Mouse (Mus musculus) cerebellum, postnatal 10 days (tissue): ENCODE measurements around the gene Tcf7l2.

Experiments used
- DNase-seq, 2 experiments: peaks; one replicate each; pipeline ENCODE4 v3.0.0; 2021; ENCODE audit warnings: mixed read lengths in 2 of 2

Tcf7l2 gene

DNA sequence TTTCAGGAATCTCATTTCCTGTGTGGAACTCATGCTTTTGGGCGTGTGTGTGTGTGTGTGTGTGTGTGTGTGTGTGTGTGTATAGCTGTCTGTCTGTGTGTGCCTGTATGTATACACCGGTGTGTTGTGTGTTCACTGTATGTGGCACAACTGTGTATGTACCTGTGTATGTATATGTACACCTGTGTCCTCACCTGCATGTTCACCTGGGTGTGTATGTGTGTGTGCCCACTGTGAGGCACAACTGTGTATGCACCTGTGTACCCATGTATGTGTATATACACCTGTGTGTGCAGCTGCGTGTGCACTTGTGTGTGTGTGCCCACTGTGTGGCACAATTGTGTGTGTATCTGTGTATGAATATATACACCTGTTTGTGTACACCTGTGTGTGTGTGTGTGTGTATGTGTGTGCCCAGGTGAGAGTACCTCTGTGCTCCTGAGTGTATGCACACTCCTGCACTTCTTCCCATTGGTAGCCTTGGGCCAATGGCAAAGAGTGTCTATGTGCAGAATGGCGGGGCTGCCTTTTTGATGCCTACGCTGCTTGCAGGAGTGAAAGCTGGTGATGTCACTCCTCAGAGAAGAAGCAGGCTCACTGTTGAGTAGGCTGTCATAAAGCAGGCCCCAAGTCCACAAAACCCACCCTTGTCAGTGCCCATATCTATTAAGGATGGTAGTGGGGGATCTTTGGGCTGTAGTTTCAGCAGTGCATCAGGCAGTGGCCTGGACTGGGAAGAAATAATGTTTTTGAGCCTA, 95.5 kb downstream of the Tcf7l2 start:
- no peak for DNase-seq

- DNase-seq = peak; percentile 20 to 24
Observed at GRCm38 (mm10) chr19:55837924-55838323, 96.3 kb downstream of the Tcf7l2 start.

DNA sequence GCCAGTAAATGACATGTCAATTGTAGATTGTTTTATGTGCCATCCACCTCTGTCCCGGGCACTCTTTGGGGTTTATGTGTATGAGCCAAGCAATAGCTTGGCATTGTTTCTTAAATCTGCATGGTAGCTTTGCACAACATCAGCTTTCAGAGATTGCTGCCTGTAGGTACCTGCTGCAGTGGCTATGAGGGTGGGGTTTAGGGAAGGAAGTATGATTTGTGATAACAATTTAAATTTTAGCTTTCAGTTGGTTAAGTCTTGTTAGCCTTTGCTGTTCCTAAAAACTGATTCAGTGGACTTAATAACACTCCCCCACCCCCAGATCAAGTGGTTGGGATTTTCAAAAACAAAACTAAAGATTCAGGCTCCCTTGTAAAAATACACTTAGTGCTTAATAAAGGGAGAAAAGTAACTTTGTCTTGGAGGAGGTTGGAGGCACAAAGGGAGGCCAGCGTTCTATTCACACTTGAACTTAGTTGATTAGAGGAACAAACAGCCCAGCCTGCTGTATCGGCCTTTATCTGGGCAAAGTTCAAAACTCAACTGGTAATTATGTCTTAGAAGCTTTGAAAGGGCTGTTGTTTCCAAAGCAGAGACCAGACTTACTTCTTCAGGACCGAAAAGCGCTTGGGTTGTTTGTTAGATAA, 96.9 kb downstream of the Tcf7l2 start:
- DNase-seq = no peak

DNA sequence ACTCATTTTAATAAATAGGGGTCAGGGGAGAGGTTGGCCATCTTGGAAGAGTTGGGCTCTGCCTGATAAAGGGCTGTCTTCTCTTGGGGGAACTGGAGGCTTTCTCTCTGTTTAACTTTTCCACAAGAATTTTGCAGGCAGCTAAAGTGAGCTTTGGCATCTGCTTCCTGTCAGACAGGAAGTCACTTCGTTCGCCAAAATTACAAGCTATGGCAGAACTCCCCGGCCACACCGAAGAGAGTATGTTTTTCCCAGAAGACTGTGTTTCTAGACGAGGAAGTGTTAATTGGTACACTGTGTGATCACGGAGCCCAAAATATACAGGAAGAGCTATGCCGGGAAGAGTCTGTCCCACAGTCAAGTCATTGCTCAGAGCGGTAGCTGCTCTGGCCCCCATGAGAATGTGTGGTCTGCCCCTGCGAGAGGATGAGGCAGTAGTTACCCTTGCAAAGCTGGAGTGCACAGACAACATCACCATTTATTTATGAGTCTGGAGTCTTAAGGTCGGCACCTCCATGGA, 97.5 kb downstream of the Tcf7l2 start:
- no peak for DNase-seq

GRCm38 (mm10) chr19:55840499-55841121, 99.0 kb downstream of the Tcf7l2 start:
- no peak for DNase-seq

DNA sequence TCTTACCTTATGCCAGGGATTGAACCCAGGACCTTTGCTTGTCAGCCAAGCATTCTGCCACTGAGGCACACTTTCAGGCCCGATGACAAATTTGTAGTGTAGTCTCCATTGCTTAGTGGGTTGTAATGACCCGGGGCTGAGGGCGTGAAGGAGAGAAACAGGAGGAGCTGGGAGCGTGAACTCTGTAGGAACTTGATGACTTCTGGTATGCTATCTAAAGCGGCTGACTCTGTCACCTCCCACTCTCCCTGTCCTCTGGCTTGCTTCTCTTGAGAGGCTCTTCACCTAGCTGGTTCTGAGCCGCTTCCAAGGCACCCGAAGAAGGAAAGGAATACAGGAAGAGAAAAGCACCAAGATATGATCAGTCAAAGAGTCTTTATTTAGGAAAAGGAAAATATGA, 100.4 kb downstream of the Tcf7l2 start:
- no peak for DNase-seq

GRCm38 (mm10) chr19:55843111-55843887, 101.7 kb downstream of the Tcf7l2 start:
- no peak for DNase-seq

- DNase-seq = no peak
Observed at GRCm38 (mm10) chr19:55845702-55846101, 104.1 kb downstream of the Tcf7l2 start.

GRCm38 (mm10) chr19:55846256-55846655, 104.6 kb downstream of the Tcf7l2 start:
- no peak for DNase-seq

DNA sequence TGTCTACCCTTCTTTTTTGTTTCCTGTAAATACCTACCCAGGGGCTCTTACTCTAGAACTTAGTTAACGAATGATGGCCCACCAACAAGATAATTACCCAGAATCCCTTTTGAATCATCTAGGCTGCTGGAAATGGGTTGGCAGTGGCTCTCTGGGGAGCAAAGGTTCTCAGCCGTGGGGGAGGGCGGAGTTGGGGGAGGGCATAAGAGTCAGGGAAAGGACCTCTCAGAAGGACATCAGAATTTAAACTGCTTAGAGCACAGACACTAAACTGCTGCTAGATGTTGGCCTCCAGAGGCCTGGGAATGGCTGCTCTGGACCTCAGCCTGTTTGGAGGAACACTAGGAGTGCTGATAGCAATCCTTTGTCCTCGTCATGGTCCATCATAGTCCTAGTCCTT, 105.4 kb downstream of the Tcf7l2 start:
- no peak for DNase-seq

GRCm38 (mm10) chr19:55850402-55851078, 108.9 kb downstream of the Tcf7l2 start:
- peak; percentile 54 to 67 for DNase-seq

DNA sequence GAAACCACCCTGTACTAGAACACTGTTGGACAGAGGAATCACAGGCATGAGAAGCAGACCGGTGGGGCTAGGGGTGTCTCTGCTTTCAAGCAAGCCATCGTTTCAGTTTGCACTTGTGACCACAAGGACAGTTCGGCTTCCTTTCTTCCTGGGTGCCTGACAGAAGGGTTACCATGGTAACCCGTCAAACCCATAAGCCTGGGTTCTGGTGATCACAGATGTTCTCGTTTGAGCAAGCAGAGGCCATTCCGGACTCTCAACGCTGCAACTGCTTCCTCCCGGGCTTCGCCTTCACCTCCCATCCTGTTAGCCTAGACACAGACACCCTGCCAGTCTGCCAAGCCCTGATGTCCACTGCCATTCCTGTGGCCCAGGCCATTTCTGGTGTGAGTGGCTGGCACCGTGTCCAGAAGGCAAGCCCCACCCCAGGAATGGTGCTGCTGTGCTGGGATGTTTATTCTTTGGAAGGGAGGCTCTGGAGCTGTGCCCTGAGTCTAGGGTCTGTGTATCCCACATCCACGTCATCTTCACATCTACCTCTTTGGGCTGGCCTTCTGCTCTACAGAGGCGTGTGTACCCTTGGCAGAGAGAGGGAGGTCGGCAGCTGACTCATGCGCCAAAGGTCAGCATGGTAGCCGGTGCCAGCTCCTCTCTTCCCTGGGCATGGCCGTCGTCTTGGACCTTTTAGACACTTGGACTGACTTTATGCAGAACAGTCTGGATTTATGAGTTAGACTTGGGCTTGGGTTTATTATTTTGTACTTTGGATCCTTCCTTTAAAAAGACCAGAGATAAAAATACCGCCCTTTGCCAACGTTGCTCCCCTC, 110.1 kb downstream of the Tcf7l2 start:
- peak; percentile 51 to 53 for DNase-seq

DNA sequence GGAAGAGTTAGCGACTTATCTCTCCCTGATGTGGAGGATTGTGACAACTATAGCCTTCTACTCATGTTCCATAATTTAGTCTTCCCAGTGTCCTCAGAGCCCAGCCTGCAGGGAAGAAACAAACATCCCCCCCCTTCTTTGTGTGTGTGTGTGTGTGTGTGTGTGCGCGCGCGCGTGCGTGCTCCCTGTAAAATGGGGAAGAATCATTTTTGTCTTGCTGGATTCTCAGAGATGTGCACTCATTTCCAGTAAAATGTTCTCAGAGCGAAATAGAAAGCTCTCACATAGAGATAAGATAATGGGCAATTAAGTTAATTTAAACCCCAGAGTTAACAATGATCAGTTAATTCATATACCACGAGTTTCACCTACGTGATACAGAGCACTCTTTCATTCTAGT, 112.8 kb downstream of the Tcf7l2 start:
- DNase-seq = no peak

GRCm38 (mm10) chr19:55855571-55855970, 114.0 kb downstream of the Tcf7l2 start:
- no peak for DNase-seq

DNA sequence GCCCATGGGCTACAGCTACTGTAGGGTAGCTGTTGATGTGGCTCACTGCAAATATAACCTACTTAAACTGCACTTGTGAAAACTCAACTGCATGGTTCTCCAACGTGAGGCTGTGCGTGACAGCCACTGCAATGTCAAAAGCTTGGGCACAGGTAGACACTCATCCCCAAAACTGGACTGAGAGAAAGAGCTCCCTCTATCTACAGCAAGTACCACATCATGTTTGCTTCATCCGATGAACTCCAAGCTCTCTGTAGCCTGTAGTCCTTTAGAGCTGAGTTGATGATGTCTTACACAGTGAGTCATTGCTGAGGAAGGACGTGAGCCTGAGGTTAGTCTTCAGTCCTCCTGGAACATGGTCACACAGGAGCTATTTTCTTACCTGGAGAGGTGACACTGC, 115.7 kb downstream of the Tcf7l2 start:
- no peak for DNase-seq

GRCm38 (mm10) chr19:55860009-55860743, 118.6 kb downstream of the Tcf7l2 start:
- no peak for DNase-seq

DNA sequence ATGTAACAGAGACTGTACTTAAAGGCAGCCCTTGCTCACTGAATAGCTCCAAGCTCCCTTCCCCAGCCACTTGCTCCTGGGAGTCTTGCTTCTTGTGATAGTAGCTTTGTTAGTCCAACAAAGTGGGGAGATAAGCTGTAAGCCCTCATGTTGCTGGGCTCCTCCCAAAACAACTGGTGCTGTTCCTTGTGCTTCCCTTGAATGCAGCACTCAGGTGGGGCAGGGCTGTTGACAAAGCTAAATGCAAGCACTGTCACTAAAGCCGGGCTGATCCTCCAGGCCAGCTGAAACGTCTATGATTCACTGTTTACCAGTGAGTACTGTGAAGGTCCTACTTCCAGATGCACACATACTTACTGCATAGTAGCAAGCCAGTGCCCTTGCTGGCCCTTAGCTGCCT, 120.1 kb downstream of the Tcf7l2 start:
- no peak for DNase-seq

GRCm38 (mm10) chr19:55862559-55862958, 120.9 kb downstream of the Tcf7l2 start:
- no peak for DNase-seq

GRCm38 (mm10) chr19:55865049-55865448, 123.4 kb downstream of the Tcf7l2 start:
- no peak for DNase-seq

- DNase-seq = no peak
Observed at GRCm38 (mm10) chr19:55865774-55866578, 124.4 kb downstream of the Tcf7l2 start.
